Mouse (Mus musculus): ENCODE data around the gene Pfkfb3. TPM values are rescaled to one million over a fixed set of nuclear protein-coding genes. Genes with fewer than 3 reads are reported as not detected.

Pfkfb3 gene
- total and polyA plus RNA-seq, 2 experiments from 2014 or later, result 15.6 to 19.6 TPM

DNA sequence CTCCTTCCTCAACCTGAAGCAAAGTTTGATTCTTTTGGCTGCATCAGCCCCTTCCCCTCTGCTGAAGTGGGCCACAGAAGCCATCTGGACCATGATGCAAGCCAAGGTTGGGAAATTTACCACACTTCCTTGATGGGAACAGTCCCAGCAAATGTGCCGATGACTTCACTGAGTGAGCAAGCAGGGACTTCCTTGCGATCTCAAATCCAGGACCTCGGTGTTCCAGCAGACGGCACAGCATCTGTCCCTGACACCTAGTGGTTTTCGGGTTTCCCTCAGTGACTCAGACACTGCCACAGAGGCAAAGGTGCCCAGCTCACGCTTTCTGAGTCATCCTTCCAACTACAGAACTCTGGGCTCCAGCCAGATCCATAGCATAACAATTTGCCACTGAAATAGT lies 23.8 kb downstream of the Pfkfb3 start:
- ATAC-seq, result no peak
- no peak for DNase-seq (ENCODE audit: low spot score)
- 79% methylated on average over 6 of the region's 6 CpGs for WGBS
- no peak overlapping the region for H3K9ac ChIP-seq (replicated peaks; ENCODE audit: low read length)
- no peak overlapping the region for H3K27ac ChIP-seq
- no peaks in the 10 kb centered on the region for H3K27me3 ChIP-seq (ENCODE audit: insufficient read depth, low read length)
- no peaks in the 10 kb centered on the region for H3K36me3 ChIP-seq (ENCODE audit: insufficient read depth, low read length)
- no peak for TF ChIP-seq CTCF (IDR thresholded peaks at IDR 0.05; ENCODE audit: low read depth)
- no peak overlapping the region for H3K4me3 ChIP-seq (ENCODE audit: low read length)
- no peaks in the 10 kb centered on the region for H3K4me1 ChIP-seq (ENCODE audit: insufficient read depth, low read length)
- H3K4me2 ChIP-seq (ENCODE audit: low read depth, low read length), result no peak overlapping the region
- no peaks in the 10 kb centered on the region for H3K9me3 ChIP-seq (ENCODE audit: low read length)

DNA sequence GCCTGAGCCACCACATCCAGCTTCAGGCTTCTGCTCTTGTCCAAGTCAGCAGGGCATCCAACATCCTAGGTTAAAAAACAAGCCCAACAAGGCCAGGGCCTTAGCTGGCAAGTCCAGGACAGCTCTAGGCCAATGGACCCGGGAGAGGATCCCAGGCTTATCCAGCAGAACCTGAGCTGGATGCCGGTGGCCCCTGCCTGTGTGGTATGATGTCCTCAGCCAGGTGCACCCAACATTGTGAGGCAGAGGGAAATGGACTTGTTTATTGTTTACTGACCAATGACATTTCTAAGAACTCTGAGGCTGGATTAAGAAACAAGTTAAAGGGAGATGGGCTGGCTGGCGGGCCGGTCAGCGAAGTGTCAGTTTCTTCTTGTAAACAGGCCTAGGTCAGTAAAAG lies 27.8 kb downstream of the Pfkfb3 start:
- ATAC-seq, result no peak

DNA sequence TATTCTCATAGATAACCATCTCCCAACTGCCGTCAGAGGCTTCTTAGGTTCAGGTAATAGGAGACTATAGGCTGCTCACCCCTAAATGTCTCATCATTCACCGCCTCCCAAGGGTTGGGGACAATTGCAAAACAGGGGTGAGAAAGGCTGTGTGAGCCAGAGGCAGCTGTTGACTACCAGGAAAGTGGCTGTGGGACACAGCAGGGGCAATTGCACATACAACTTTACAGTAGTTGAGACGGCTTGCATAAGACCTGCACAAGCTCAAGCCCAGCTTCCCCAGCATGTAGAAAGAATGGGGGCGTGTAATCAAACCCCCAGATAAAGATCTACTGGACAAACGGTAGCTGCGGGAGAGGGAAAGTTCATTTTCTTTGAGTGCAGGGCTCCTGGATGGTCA lies 29.1 kb downstream of the Pfkfb3 start:
- DNase-seq (ENCODE audit: low spot score), result no peak
- Histone ChIP-seq H3K27ac (no peak overlapping the region), H3K4me1 (ENCODE audit: insufficient read depth, low read length) (no peaks in the 10 kb centered on the region), H3K36me3 (ENCODE audit: insufficient read depth, low read length) (no peaks in the 10 kb centered on the region), H3K4me3 (ENCODE audit: low read length) (no peak overlapping the region), H3K27me3 (ENCODE audit: insufficient read depth, low read length) (no peaks in the 10 kb centered on the region), H3K9me3 (ENCODE audit: low read length) (no peaks in the 10 kb centered on the region), H3K9ac (replicated peaks; ENCODE audit: low read length) (no peak overlapping the region), H3K4me2 (ENCODE audit: low read depth, low read length) (no peak overlapping the region)
- WGBS, result 87% methylated on average over 6 of the region's 6 CpGs
- TF ChIP-seq CTCF (IDR thresholded peaks at IDR 0.05; ENCODE audit: low read depth), result no peak
- ATAC-seq, result no peak

More for the DNA sequence above, 27.8 kb downstream of the Pfkfb3 start:
- H3K9me3 ChIP-seq (ENCODE audit: low read length), result no peaks in the 10 kb centered on the region
- 89% methylated on average over 5 of the region's 5 CpGs for WGBS
- H3K4me1 ChIP-seq (ENCODE audit: insufficient read depth, low read length), result no peaks in the 10 kb centered on the region
- no peak overlapping the region for H3K4me2 ChIP-seq (ENCODE audit: low read depth, low read length)
- no peaks in the 10 kb centered on the region for H3K36me3 ChIP-seq (ENCODE audit: insufficient read depth, low read length)
- no peak for TF ChIP-seq CTCF (IDR thresholded peaks at IDR 0.05; ENCODE audit: low read depth)
- no peak overlapping the region for H3K27ac ChIP-seq
- H3K9ac ChIP-seq (replicated peaks; ENCODE audit: low read length), result no peak overlapping the region
- no peak for DNase-seq (ENCODE audit: low spot score)
- H3K27me3 ChIP-seq (ENCODE audit: insufficient read depth, low read length), result no peaks in the 10 kb centered on the region
- H3K4me3 ChIP-seq (ENCODE audit: low read length), result no peak overlapping the region

DNA sequence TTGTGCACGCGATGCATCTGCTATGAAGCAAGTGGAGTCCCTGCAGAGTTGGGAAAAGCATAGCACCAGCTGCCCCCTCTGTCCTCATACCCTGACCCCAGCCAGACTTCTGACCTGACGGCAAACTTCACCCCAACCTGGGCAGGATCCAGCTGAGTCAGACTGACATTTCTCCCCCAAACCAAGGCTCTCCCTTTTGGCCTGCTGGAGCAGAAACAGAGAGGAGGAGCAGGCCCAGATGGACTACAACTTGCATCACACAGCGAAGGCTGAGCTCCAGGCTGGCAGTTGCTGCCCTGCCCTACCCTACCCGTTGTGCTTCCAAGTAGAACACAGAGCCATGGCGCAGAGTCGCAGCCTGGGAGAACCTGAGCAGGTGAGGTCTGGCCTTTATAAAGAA lies 32.1 kb downstream of the Pfkfb3 start:
- Histone ChIP-seq H3K4me2 (ENCODE audit: low read depth, low read length) (no peak overlapping the region), H3K4me3 (ENCODE audit: low read length) (no peak overlapping the region), H3K4me1 (ENCODE audit: insufficient read depth, low read length) (no peaks in the 10 kb centered on the region), H3K27me3 (ENCODE audit: insufficient read depth, low read length) (no peaks in the 10 kb centered on the region), H3K36me3 (ENCODE audit: insufficient read depth, low read length) (no peaks in the 10 kb centered on the region), H3K9me3 (ENCODE audit: low read length) (no peaks in the 10 kb centered on the region), H3K9ac (replicated peaks; ENCODE audit: low read length) (no peak overlapping the region), H3K27ac (no peak overlapping the region)
- ATAC-seq (no peak), DNase-seq (ENCODE audit: low spot score) (no peak)
- no peak for TF ChIP-seq CTCF (IDR thresholded peaks at IDR 0.05; ENCODE audit: low read depth)
- WGBS, result 91% methylated on average over 7 of the region's 7 CpGs

DNA sequence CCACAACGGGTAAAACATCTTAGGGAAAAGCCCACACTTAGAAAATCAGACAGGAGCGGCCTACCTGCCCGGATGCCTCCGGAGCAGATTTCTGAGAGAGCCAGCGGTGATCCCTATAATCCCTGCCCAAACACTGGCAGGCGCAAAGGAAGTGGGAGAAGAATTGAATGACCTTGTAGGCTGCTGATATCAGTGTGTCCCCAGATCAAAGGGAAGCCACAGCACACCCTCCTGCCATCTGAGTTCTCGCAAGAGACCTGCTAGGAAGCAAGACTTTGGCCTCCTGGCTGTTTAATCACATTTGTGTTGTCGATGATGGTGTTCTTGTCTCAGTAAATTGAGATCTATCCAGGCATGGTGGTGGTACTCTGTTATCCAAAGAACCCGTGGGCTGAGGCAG lies 33.1 kb downstream of the Pfkfb3 start:
- no peak for TF ChIP-seq CTCF (IDR thresholded peaks at IDR 0.05; ENCODE audit: low read depth)
- DNase-seq (ENCODE audit: low spot score) (no peak), ATAC-seq (no peak)
- WGBS, result 90% methylated on average over 9 of the region's 9 CpGs
- no peaks in the 10 kb centered on the region for H3K27me3 ChIP-seq (ENCODE audit: insufficient read depth, low read length)
- no peaks in the 10 kb centered on the region for H3K9me3 ChIP-seq (ENCODE audit: low read length)
- no peak overlapping the region for H3K9ac ChIP-seq (replicated peaks; ENCODE audit: low read length)
- H3K4me1 ChIP-seq (ENCODE audit: insufficient read depth, low read length), result no peaks in the 10 kb centered on the region
- no peaks in the 10 kb centered on the region for H3K36me3 ChIP-seq (ENCODE audit: insufficient read depth, low read length)
- H3K4me2 ChIP-seq (ENCODE audit: low read depth, low read length), result no peak overlapping the region
- no peak overlapping the region for H3K27ac ChIP-seq
- H3K4me3 ChIP-seq (ENCODE audit: low read length), result no peak overlapping the region

DNA sequence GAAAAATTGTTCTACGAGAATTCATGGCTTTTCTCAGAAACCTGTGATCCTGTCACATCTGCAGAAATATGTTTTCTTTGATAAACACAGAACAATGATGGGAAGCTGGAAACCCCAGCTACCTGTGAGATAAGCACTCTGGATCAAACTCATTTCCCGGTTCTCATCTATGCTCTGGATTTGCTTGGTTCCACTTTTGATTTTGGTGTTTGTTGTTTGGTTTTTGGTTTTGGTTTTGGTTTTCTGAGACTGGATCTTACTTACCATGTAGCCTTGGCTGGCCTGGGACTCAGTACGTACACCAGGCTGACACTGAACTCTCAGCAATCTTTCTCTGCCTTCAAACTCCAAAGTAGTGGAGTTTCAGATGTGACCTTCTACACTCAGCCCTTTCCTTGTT lies 38.0 kb downstream of the Pfkfb3 start:
- no peaks in the 10 kb centered on the region for H3K36me3 ChIP-seq (ENCODE audit: insufficient read depth, low read length)
- H3K4me1 ChIP-seq (ENCODE audit: insufficient read depth, low read length), result no peaks in the 10 kb centered on the region
- H3K9me3 ChIP-seq (ENCODE audit: low read length), result no peaks in the 10 kb centered on the region
- H3K27ac ChIP-seq, result no peak overlapping the region
- WGBS, result 92% methylated on average over 3 of the region's 3 CpGs
- no peak for DNase-seq (ENCODE audit: low spot score)
- TF ChIP-seq CTCF (IDR thresholded peaks at IDR 0.05; ENCODE audit: low read depth), result no peak
- no peak overlapping the region for H3K4me2 ChIP-seq (ENCODE audit: low read depth, low read length)
- ATAC-seq, result no peak
- no peak overlapping the region for H3K4me3 ChIP-seq (ENCODE audit: low read length)
- H3K9ac ChIP-seq (replicated peaks; ENCODE audit: low read length), result no peak overlapping the region
- H3K27me3 ChIP-seq (ENCODE audit: insufficient read depth, low read length), result no peaks in the 10 kb centered on the region

DNA sequence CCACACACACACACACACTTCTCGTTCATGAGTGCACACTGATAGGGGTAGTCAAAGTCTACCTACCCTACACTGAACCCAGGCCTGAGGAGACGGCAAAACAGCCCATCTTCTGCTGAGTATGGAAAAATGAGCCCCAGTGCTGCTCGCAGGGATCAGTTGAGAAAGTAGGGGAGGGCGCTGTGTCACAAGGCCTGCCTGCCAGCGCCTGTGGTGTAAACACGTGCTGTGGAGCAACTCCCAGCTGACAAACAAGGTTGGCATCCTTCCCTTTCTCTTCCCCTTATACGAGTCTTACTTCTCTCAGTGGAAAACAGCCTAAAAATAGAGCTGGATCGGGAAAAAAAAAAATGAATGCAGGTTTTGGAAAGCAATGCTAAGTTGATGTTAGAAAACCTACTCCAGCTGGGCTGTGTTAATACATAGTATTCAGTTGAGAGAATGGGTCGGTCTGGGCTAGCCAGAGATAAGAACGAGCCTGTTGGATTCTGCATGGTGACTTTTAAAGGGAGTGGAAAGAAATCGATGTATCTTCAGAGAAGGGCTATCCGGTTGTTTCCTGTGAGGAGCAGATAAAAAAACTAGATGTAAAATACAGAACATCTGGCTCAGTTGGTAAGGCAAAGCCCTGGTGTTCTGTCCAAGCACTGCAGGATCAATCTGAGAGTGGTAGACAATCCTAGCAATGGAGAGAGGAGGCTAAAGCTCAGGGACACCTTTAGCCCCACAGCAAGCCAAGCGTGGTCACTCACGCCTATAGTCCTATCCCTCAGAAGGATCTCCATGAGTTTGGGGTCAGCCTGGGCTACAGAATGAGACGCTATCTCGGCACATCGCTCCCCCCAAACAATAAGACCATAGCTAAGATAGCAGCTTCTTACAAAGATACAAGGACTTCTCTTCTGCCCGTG lies 40.6 kb downstream of the Pfkfb3 start:
- no peak overlapping the region for H3K27ac ChIP-seq
- no peak overlapping the region for H3K4me3 ChIP-seq (ENCODE audit: low read length)
- H3K9ac ChIP-seq (replicated peaks; ENCODE audit: low read length), result no peak overlapping the region
- no peak overlapping the region for H3K4me2 ChIP-seq (ENCODE audit: low read depth, low read length)
- H3K9me3 ChIP-seq (ENCODE audit: low read length), result no peaks in the 10 kb centered on the region
- ATAC-seq, result no peak
- no peaks in the 10 kb centered on the region for H3K36me3 ChIP-seq (ENCODE audit: insufficient read depth, low read length)
- H3K27me3 ChIP-seq (ENCODE audit: insufficient read depth, low read length), result no peaks in the 10 kb centered on the region
- no peaks in the 10 kb centered on the region for H3K4me1 ChIP-seq (ENCODE audit: insufficient read depth, low read length)
- no peak for TF ChIP-seq CTCF (IDR thresholded peaks at IDR 0.05; ENCODE audit: low read depth)
- DNase-seq (ENCODE audit: low spot score), result peak; percentile 59
- WGBS, result 60% methylated on average over 18 of the region's 18 CpGs

Measured in hindbrain, postnatal 0 days (tissue).